Mouse (Mus musculus): ENCODE results near the gene Cbln3. TPM values are rescaled to one million over a fixed set of nuclear protein-coding genes. Genes with fewer than 3 reads are reported as not detected.
A peak's percentile ranks its signal among the peaks of the same experiment; 100 is the strongest.

The Cbln3 gene
- polyA plus RNA-seq, 1 experiment from 2014 or later = 0.20 TPM

GRCm38 (mm10) chr14:55879623-55880022 lies 4.6 kb downstream of the Cbln3 start:
- ATAC-seq (ENCODE audit: insufficient read depth) = no peak
- Histone ChIP-seq H3K9me3 (replicated peaks) (no peaks in the 10 kb centered on the region), H3K27me3 (peaks cover 24% of the 10 kb centered on the region; the same call in 1 of the 2 replicates), H3K36me3 (replicated peaks) (no peaks in the 10 kb centered on the region), H3K4me1 (replicated peaks) (peaks cover 38% of the 10 kb centered on the region), H3K4me3 (replicated peaks) (no peak overlapping the region), H3K9ac (no peak overlapping the region), H3K27ac (replicated peaks) (no peak overlapping the region), H3K4me2 (no peak overlapping the region)
- 18% methylated on average over 1 of the region's 1 CpGs for WGBS (ENCODE audit: insufficient replicate concordance)

DNA sequence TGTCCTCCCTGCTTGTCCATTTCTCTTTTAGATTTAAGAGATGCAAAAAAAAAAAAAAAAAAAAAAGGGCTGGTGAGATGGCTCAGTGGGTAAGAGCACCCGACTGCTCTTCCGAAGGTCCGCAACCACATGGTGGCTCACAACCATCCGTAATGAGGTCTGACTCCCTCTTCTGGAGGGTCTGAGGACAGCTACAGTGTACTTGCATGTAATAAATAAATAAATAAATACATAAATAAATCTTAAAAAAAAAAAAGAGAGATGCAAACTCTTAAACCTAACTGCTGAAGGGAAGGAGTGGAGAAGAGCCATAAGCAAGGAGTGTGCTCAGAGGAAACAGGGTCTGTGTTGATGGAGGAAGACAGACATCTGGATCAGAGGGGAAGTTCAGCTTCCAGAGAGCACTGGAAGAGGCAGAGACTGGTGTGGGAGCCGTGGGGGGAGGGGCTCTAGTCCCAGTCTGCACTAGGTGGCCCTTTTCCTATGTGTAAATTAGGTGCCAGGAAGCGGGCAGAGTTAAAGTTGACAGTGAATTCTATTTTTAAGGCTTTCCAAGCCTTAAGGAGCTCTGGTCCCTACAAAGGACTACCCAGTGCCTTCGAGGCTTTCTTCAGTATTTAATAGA lies 5.8 kb downstream of the Cbln3 start:
- H3K9me3 ChIP-seq (replicated peaks) = no peaks in the 10 kb centered on the region
- no peak overlapping the region for H3K27ac ChIP-seq (replicated peaks)
- peaks cover 24% of the 10 kb centered on the region; the same call in 1 of the 2 replicates for H3K27me3 ChIP-seq
- peaks cover 36% of the 10 kb centered on the region for H3K4me1 ChIP-seq (replicated peaks)
- 16% methylated on average over 7 of the region's 7 CpGs for WGBS (ENCODE audit: insufficient replicate concordance)
- ATAC-seq (ENCODE audit: insufficient read depth) = no peak
- H3K9ac ChIP-seq = no peak overlapping the region
- H3K4me2 ChIP-seq = no peak overlapping the region
- no peaks in the 10 kb centered on the region for H3K36me3 ChIP-seq (replicated peaks)
- H3K4me3 ChIP-seq (replicated peaks) = no peak overlapping the region

DNA sequence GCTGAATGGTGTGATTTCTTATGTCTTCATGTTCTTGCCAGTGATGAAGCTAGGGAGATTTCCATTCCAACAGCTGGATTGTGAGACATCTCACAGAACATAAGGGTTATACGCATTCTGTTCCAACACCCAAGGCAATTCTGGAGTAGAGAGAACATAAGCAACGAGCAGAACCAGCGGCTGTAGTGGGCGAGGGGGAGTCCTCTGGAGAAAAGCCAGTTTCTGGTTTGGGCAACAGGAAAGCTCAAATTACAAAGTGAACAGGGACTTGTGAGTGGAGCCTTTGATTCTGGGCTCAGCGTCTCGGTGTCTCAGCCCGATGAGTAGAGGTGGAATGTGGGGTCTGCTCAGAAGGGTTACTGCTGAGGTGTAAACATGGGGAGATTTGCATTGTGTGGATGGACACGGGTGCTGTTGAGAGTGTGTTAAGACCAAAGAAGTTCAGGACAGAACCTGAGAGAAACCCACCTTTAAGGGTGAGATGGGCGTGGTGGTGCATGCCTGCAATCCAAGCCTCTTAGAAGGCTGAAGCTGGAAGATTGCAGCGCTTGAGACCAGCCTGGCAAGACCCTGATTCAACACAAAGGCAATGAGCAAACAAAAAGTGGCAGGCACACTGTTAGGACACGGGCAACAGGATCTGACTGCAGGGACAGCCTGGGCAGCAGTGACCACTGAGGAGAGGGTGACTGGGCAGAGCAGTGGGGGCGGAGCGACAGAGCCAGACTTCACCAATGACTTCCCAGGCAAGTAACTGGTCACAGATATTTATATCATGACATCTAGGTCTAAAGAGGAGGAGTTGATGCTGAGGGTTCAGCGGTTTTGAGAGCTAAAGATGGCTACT lies 6.5 kb downstream of the Cbln3 start:
- Histone ChIP-seq H3K27ac (replicated peaks) (no peak overlapping the region), H3K4me3 (replicated peaks) (no peak overlapping the region), H3K4me1 (replicated peaks) (peaks cover 32% of the 10 kb centered on the region), H3K4me2 (no peak overlapping the region), H3K27me3 (peaks cover 24% of the 10 kb centered on the region; the same call in 1 of the 2 replicates), H3K9me3 (replicated peaks) (no peaks in the 10 kb centered on the region), H3K9ac (no peak overlapping the region), H3K36me3 (replicated peaks) (no peaks in the 10 kb centered on the region)
- WGBS (ENCODE audit: insufficient replicate concordance) = 25% methylated on average over 14 of the region's 14 CpGs
- no peak for ATAC-seq (ENCODE audit: insufficient read depth)

DNA sequence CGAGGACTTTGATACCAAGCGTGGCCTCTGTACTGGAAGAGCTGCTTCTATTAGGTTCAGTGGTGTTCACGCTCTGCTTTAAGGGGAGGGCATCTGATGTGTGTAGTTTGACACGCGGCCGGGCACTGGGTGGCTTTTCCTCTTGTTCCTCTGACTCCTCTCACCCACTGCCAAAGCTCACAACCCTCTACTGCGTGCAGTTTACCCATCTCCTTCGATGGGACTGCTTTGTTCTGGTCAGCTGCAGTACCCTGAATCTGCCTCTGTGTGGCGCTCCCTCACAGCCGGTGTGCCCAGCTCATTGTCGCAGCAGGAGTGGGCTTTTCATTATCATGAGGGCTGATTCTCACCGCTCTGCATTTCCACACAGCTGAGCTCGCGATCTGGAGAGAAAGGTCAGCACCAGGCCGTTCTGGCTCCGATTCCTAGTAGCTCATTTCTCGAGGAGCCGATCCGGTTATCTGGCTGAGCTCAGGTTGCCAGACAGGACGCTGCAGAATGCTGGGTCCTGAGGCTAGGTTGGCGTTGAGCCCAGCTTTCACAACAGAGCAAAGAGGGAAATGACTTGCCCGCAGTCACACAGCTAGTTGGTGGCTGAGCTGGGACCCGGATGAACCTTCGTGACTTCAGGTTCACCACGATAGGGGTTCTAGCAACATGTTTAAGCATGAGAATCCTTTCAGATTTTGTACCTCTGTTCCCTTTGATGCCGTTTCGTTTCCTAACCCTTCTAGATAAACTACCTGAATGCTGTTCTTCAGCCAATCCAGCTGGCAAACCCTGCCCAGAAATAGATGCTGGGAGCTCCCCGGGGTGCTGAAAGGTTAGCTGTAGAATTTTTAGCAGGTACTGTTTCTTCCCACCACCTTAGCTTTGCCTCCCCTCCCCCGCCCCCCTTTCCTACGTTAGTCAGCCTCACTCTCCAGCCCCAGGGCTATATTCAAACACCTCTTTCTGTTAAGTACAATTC lies 10.2 kb downstream of the Cbln3 start:
- peaks cover 11% of the 10 kb centered on the region; the same call in 1 of the 2 replicates for H3K36me3 ChIP-seq (replicated peaks)
- peaks cover 25% of the 10 kb centered on the region for H3K4me1 ChIP-seq (replicated peaks)
- H3K9ac ChIP-seq = no peak overlapping the region
- WGBS (ENCODE audit: insufficient replicate concordance) = 11% methylated on average over 30 of the region's 30 CpGs
- no peaks in the 10 kb centered on the region for H3K9me3 ChIP-seq (replicated peaks)
- peaks cover 24% of the 10 kb centered on the region; the same call in 1 of the 2 replicates for H3K27me3 ChIP-seq
- peak; percentile 47; the same call in 1 of the 2 replicates for ATAC-seq (ENCODE audit: insufficient read depth)
- peak overlapping the region; percentile 68 for H3K4me2 ChIP-seq
- H3K27ac ChIP-seq (replicated peaks) = no peak overlapping the region
- H3K4me3 ChIP-seq (replicated peaks) = peak overlapping the region; percentile 36

DNA sequence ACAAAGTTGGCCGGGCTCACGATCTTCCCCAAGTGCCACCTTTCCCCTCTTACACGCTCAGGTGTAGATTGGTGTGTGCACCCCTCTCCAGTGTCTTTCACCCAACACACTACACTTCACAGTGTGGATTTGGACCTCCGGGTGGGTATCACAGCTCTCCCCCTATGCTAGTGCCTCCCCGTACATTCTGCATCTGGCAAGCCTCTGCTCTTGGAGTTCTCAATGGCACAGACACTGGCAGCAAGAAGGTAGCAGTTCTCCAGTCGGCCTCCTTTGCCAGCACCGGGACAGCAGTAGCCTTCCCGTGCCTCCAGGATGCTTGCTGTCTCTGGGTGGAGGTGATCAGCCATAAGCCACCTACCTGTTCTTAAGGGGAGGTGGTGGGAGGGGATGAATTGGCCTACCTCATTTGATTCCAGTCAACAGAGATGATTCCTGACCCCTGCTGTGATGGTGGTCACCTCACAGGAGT lies 10.9 kb downstream of the Cbln3 start:
- peaks cover 18% of the 10 kb centered on the region; the same call in 1 of the 2 replicates for H3K36me3 ChIP-seq (replicated peaks)
- WGBS (ENCODE audit: insufficient replicate concordance) = 74% methylated on average over 8 of the region's 8 CpGs
- H3K4me1 ChIP-seq (replicated peaks) = peaks cover 22% of the 10 kb centered on the region
- H3K9ac ChIP-seq = no peak overlapping the region
- H3K27me3 ChIP-seq = peaks cover 20% of the 10 kb centered on the region; the same call in 1 of the 2 replicates
- H3K4me2 ChIP-seq = peak overlapping the region; percentile 68; the same call in 1 of the 2 replicates
- no peak overlapping the region for H3K27ac ChIP-seq (replicated peaks)
- no peak overlapping the region for H3K4me3 ChIP-seq (replicated peaks)
- no peak for ATAC-seq (ENCODE audit: insufficient read depth)
- H3K9me3 ChIP-seq (replicated peaks) = no peaks in the 10 kb centered on the region

GRCm38 (mm10) chr14:55872551-55872950 lies 11.6 kb downstream of the Cbln3 start:
- no peak overlapping the region for H3K27ac ChIP-seq (replicated peaks)
- H3K4me3 ChIP-seq (replicated peaks) = no peak overlapping the region
- H3K36me3 ChIP-seq (replicated peaks) = peaks cover 19% of the 10 kb centered on the region; the same call in 1 of the 2 replicates
- no peak for ATAC-seq (ENCODE audit: insufficient read depth)
- peaks cover 15% of the 10 kb centered on the region; the same call in 1 of the 2 replicates for H3K4me1 ChIP-seq (replicated peaks)
- no peak overlapping the region for H3K9ac ChIP-seq
- no peak overlapping the region for H3K4me2 ChIP-seq
- 76% methylated on average over 17 of the region's 17 CpGs for WGBS (ENCODE audit: insufficient replicate concordance)
- peaks cover 13% of the 10 kb centered on the region; the same call in 1 of the 2 replicates for H3K27me3 ChIP-seq
- no peaks in the 10 kb centered on the region for H3K9me3 ChIP-seq (replicated peaks)

DNA sequence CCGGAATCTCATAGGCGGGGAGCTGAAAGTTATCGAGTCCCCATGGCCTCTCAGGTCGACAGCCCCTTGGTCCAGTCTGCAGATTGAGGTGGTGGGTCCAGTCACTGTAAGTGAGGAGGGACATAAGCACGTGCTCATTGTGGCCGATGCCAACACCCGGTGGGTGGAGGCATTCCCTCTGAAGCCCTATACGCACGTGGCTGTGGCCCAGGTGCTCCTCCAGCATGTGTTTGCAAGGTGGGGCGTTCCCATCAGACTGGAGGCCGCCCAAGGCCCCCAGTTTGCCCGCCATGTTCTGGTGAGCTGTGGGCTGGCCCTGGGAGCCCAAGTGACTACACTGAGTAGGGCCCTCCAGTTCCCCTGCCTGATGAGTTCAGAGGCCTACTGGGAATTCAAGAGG lies 12.2 kb downstream of the Cbln3 start:
- Histone ChIP-seq H3K4me2 (no peak overlapping the region), H3K9me3 (replicated peaks) (no peaks in the 10 kb centered on the region), H3K27me3 (peaks cover 10% of the 10 kb centered on the region; the same call in 1 of the 2 replicates), H3K9ac (no peak overlapping the region), H3K4me3 (replicated peaks) (no peak overlapping the region), H3K36me3 (replicated peaks) (peaks cover 19% of the 10 kb centered on the region; the same call in 1 of the 2 replicates), H3K4me1 (replicated peaks) (peaks cover 14% of the 10 kb centered on the region; the same call in 1 of the 2 replicates), H3K27ac (replicated peaks) (no peak overlapping the region)
- ATAC-seq (ENCODE audit: insufficient read depth) = no peak
- WGBS (ENCODE audit: insufficient replicate concordance) = 77% methylated on average over 12 of the region's 12 CpGs

- peaks cover 14% of the 10 kb centered on the region; the same call in 1 of the 2 replicates for H3K4me1 ChIP-seq (replicated peaks)
- WGBS (ENCODE audit: insufficient replicate concordance) = 85% methylated on average over 6 of the region's 6 CpGs
- no peaks in the 10 kb centered on the region for H3K27me3 ChIP-seq
- no peak overlapping the region for H3K4me3 ChIP-seq (replicated peaks)
- H3K9me3 ChIP-seq (replicated peaks) = no peaks in the 10 kb centered on the region
- peaks cover 21% of the 10 kb centered on the region; the same call in 1 of the 2 replicates for H3K36me3 ChIP-seq (replicated peaks)
- no peak overlapping the region for H3K27ac ChIP-seq (replicated peaks)
- no peak overlapping the region for H3K9ac ChIP-seq
- no peak overlapping the region for H3K4me2 ChIP-seq
- no peak for ATAC-seq (ENCODE audit: insufficient read depth)
Observed at GRCm38 (mm10) chr14:55869538-55869937, 14.7 kb downstream of the Cbln3 start.

GRCm38 (mm10) chr14:55868230-55869026 lies 15.8 kb downstream of the Cbln3 start:
- Histone ChIP-seq H3K27me3 (no peaks in the 10 kb centered on the region), H3K36me3 (replicated peaks) (peaks cover 24% of the 10 kb centered on the region; the same call in 1 of the 2 replicates), H3K9me3 (replicated peaks) (no peaks in the 10 kb centered on the region), H3K4me3 (replicated peaks) (no peak overlapping the region), H3K4me2 (no peak overlapping the region), H3K9ac (no peak overlapping the region), H3K27ac (replicated peaks) (no peak overlapping the region), H3K4me1 (replicated peaks) (peaks cover 10% of the 10 kb centered on the region; the same call in 1 of the 2 replicates)
- ATAC-seq (ENCODE audit: insufficient read depth) = no peak
- 73% methylated on average over 14 of the region's 14 CpGs for WGBS (ENCODE audit: insufficient replicate concordance)

DNA sequence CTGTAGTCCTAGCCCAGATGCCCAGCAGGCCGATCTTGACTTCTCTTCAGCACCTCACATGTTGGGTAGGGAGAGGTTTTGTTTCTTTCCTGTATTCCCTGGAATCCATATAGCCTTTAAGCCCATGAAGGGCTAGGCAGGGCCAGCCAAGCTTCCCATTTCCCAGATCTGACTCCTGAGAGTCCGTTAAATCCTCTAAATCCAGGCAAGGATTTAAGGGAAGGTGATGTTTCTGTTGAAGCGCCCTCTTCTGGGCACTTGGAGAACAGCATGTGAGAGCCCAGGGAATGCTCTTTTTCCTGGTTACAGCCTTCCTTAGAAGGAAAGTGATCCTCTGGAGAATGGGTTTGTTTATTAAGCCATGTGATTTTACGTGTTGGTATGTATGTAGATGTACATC lies 17.2 kb downstream of the Cbln3 start:
- WGBS (ENCODE audit: insufficient replicate concordance) = 31% methylated on average over 4 of the region's 4 CpGs
- Histone ChIP-seq H3K4me3 (replicated peaks) (no peak overlapping the region), H3K27ac (replicated peaks) (no peak overlapping the region), H3K4me1 (replicated peaks) (peaks cover 8% of the 10 kb centered on the region; the same call in 1 of the 2 replicates), H3K36me3 (replicated peaks) (peaks cover 21% of the 10 kb centered on the region; the same call in 1 of the 2 replicates), H3K27me3 (no peaks in the 10 kb centered on the region), H3K9me3 (replicated peaks) (no peaks in the 10 kb centered on the region), H3K9ac (no peak overlapping the region), H3K4me2 (no peak overlapping the region)
- ATAC-seq (ENCODE audit: insufficient read depth) = no peak
